Mouse (Mus musculus) heart, postnatal 0 days (tissue): ENCODE measurements at regions not wholly inside any gene's neighbourhood (a gene's known extent, or its start where the extent isn't known, plus 50 kb on each side); places are given as distances from the start of the nearest gene placed in this dataset.

Experiments used
- ATAC-seq: fragments of 200-750 bp; cut with Nextera tagmentation; 2 replicates; pipeline ENCODE4 v1.8.0; 2017; ENCODE audit warnings: low read depth, moderate number of reproducible peaks, moderate library complexity; ENCODE audit not compliant: insufficient read depth
- DNase-seq: peaks from one replicate; pipeline ENCODE4 v3.0.0-alpha.2; 2016; ENCODE audit warnings: low spot score
- H3K27ac ChIP-seq: fragments of 300-500 bp; sonication (generic); 2 replicates; pipeline ENCODE4 v1.5.1; 2014; ENCODE audit warnings: low read depth, mild to moderate bottlenecking
- H3K27me3 ChIP-seq: fragments of 300-500 bp; sonication (generic); 2 replicates; pipeline ENCODE4 v1.6.1; 2014; ENCODE audit warnings: low read length, mixed read lengths; ENCODE audit not compliant: control insufficient read depth, insufficient read depth
- H3K36me3 ChIP-seq: fragments of 300-500 bp; sonication (generic); replicated peaks from 2 replicates; pipeline ENCODE4 v1.6.1; 2014; ENCODE audit warnings: low read length, mixed read lengths; ENCODE audit not compliant: control insufficient read depth, insufficient read depth
- H3K4me1 ChIP-seq: fragments of 300-500 bp; sonication (generic); 2 replicates; pipeline ENCODE4 v1.6.1; 2014; ENCODE audit warnings: antibody characterized with exemption; ENCODE audit not compliant: control insufficient read depth, insufficient read depth
- H3K4me2 ChIP-seq: fragments of 300-500 bp; sonication (generic); 2 replicates; pipeline ENCODE4 v1.6.1; 2014; ENCODE audit warnings: low read depth, mild to moderate bottlenecking, low read length, moderate library complexity
- H3K4me3 ChIP-seq: fragments of 300-500 bp; sonication (generic); 2 replicates; pipeline ENCODE4 v1.5.1; 2014; ENCODE audit warnings: low read depth, low read length
- H3K9ac ChIP-seq: fragments of 300-500 bp; sonication (generic); replicated peaks from 2 replicates; pipeline ENCODE4 v1.6.1; 2014; ENCODE audit warnings: low read depth, low read length, mixed read lengths
- H3K9me3 ChIP-seq: fragments of 300-500 bp; sonication (generic); replicated peaks from 2 replicates; pipeline ENCODE4 v1.6.1; 2016; ENCODE audit warnings: low read length; ENCODE audit not compliant: control insufficient read depth
- CTCF ChIP-seq: IDR thresholded peaks from 2 replicates; pipeline ENCODE4 v1.5.1; 2016; ENCODE audit warnings: antibody characterized with exemption, control low read depth, low read depth
- EP300 ChIP-seq: IDR thresholded peaks from 2 replicates; pipeline ENCODE4 v1.6.1; 2016; ENCODE audit warnings: antibody characterized with exemption, low read depth
- WGBS: fragments of 180-500 bp; shearing (Covaris S2); extraction: QIAGEN DNeasy Blood & Tissue Kit; methylation state at CpG from one replicate; pipeline ENCODE4 v1.1.7; 2014; 5-methylcytosine and 5-hydroxymethylcytosine counted together

DNA sequence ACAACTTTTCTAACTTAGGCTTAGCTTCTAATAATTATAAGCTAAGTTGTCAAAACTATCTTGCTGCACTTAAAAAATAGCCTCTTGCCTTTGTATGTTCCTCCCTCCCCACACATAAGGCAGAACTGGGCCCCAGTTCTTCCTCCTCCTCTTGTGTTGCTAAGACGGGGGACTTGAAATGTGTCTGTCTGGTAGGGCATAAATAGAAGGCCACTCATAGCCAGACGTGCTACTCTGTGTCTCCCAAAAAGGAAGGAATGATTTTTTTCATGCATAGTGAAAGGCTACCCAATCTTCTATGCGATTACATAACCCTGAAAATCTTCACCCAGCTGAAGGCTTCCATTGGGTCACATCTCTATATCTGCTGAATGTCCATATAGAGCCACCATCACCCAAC is 183.5 kb downstream of the Hsfy2 start:
- Histone ChIP-seq H3K36me3 (no peaks in the 10 kb centered on the region), H3K9ac (no peak overlapping the region), H3K9me3 (no peaks in the 10 kb centered on the region), H3K4me3 (no peak overlapping the region), H3K4me2 (no peak overlapping the region), H3K27ac (no peak overlapping the region), H3K4me1 (no peaks in the 10 kb centered on the region), H3K27me3 (no peaks in the 10 kb centered on the region)
- ATAC-seq (no peak), DNase-seq (no peak)
- TF ChIP-seq EP300, result no peak
- no peak for TF ChIP-seq CTCF
- WGBS, result 55% methylated on average over 3 of the region's 3 CpGs

DNA sequence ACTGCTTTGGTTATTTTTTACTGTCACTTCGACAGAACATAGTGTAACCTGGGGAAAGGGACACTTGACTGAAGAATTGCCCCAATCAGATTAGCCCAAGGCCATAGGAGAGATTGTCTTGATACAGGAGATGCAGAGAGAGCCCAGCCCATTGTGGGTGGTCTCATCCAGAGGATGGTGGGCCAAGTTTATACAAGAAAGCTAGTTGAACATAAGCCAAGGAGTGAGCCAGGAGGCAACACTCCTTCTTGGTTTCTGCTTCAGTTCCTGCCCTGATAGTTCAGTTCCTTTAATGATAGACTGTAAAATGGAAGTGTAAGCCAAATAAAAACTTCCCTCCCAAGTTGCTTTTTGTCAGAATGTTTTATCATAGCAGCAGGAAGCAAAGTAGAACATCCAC is 194.4 kb downstream of the Hsfy2 start:
- 52% methylated on average over 1 of the region's 1 CpGs for WGBS
- Histone ChIP-seq H3K9ac (no peak overlapping the region), H3K4me3 (no peak overlapping the region), H3K27ac (no peak overlapping the region), H3K4me1 (no peaks in the 10 kb centered on the region), H3K36me3 (no peaks in the 10 kb centered on the region), H3K27me3 (no peaks in the 10 kb centered on the region), H3K4me2 (no peak overlapping the region), H3K9me3 (no peaks in the 10 kb centered on the region)
- TF ChIP-seq CTCF (no peak), EP300 (no peak)
- DNase-seq (no peak), ATAC-seq (no peak)

DNA sequence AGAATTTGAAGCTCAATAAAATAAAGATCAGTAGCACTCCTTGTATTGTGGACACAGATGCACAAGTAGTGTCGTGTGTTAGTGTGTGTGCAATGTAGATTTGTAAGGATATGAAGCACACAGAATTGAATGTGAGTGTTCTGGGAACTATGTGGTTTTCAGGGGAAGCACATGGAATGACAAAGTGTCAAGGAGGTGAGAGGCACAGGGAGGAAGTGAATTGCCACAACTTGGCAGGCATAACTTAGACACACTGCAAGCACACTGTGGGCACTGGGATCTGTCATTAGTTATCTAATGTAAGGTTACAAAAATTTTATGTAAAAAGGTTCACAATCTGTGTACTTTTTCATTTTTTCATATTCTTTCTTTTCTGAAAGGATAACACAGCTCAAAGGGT is 230.4 kb downstream of the Hsfy2 start:
- Histone ChIP-seq H3K4me2 (no peak overlapping the region), H3K27ac (no peak overlapping the region), H3K4me3 (no peak overlapping the region), H3K9me3 (no peaks in the 10 kb centered on the region), H3K9ac (no peak overlapping the region), H3K36me3 (no peaks in the 10 kb centered on the region), H3K27me3 (no peaks in the 10 kb centered on the region), H3K4me1 (no peaks in the 10 kb centered on the region)
- DNase-seq (no peak), ATAC-seq (no peak)
- 67% methylated on average over 1 of the region's 1 CpGs for WGBS
- no peak for TF ChIP-seq EP300
- TF ChIP-seq CTCF, result no peak

DNA sequence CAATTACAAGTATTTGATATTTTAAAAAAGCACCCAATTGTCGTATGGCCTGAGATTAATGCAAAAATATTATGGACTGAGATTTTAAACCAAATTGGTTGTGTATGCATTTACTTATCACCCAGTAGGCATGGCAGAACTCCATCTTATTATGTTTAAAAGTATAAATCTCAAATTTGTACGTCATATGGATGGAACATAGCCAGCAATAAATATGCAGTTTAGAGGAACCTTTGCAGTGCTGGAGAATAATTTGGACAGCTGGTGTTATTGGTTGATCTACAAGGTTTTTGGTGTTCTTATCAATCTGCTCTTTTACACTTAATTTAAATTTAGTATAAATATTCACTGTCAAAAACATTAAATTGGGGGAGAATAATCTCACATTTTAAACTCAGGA is 233.9 kb downstream of the Hsfy2 start:
- TF ChIP-seq EP300 (no peak), CTCF (no peak)
- H3K9me3 ChIP-seq, result no peaks in the 10 kb centered on the region
- 72% methylated on average over 2 of the region's 2 CpGs for WGBS
- H3K4me1 ChIP-seq, result no peaks in the 10 kb centered on the region
- H3K9ac ChIP-seq, result no peak overlapping the region
- H3K36me3 ChIP-seq, result no peaks in the 10 kb centered on the region
- no peak overlapping the region for H3K27ac ChIP-seq
- no peak for DNase-seq
- no peak overlapping the region for H3K4me3 ChIP-seq
- H3K4me2 ChIP-seq, result no peak overlapping the region
- no peaks in the 10 kb centered on the region for H3K27me3 ChIP-seq
- ATAC-seq, result no peak

DNA sequence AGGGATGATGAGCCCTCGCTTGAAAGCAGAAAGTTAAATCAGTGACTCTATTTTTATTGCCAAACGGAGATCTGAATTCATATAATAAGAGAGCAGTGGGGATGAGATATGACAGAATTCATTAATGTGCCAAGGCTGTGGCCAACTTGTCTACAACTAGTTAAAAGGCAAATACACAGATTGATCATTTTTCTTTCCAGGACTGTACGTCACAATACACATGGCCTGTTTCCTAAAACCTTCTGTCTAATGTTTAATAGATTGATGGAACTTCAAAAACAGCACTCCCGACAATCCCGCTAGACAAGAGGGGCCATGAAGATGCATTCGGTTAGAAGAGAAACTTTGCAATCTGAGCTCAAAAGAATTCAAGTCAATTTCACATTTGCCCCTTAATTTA is 241.4 kb downstream of the Hsfy2 start:
- TF ChIP-seq EP300 (no peak), CTCF (no peak)
- Histone ChIP-seq H3K4me3 (no peak overlapping the region), H3K27me3 (no peaks in the 10 kb centered on the region), H3K9me3 (no peaks in the 10 kb centered on the region), H3K4me1 (no peaks in the 10 kb centered on the region), H3K36me3 (no peaks in the 10 kb centered on the region), H3K27ac (no peak overlapping the region), H3K9ac (no peak overlapping the region), H3K4me2 (no peak overlapping the region)
- ATAC-seq (no peak), DNase-seq (no peak)
- WGBS, result 77% methylated on average over 6 of the region's 6 CpGs

DNA sequence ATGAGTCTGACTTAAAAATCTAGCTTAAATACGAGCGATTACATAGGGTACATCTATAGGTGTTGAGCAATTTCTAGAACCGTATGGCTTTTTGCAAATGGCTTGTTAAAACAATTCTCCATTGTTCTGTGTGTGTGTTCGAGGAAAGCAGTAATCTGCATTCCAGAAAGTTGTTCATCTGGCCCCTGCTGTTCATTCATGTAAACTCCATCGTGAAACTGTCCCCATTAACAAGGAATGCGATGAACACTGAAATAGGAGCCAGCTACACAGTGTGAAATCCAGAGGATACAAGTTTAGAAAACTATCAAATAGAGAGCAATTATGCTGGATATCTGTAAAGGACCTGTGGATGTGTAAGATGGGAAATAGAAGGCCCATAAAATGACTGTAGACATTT is 250.1 kb downstream of the Hsfy2 start:
- Histone ChIP-seq H3K4me3 (no peak overlapping the region), H3K27me3 (no peaks in the 10 kb centered on the region), H3K9me3 (no peaks in the 10 kb centered on the region), H3K4me1 (no peaks in the 10 kb centered on the region), H3K36me3 (no peaks in the 10 kb centered on the region), H3K4me2 (no peak overlapping the region), H3K9ac (no peak overlapping the region), H3K27ac (no peak overlapping the region)
- 48% methylated on average over 6 of the region's 6 CpGs for WGBS
- TF ChIP-seq EP300 (no peak), CTCF (no peak)
- ATAC-seq (no peak), DNase-seq (no peak)
